Mouse (Mus musculus) liver, postnatal 0 days (tissue): Measurements from ENCODE around the gene Nr4a1.

Source experiments
- CTCF ChIP-seq: sonication (generic); IDR thresholded peaks from 2 replicates; pipeline ENCODE4 v1.5.1; 2016; ENCODE audit warnings: antibody characterized with exemption, low read depth
- EP300 ChIP-seq: IDR thresholded peaks from 2 replicates; pipeline ENCODE4 v1.6.1; 2016; ENCODE audit warnings: antibody characterized with exemption, low read depth, mild to moderate bottlenecking

DNA sequence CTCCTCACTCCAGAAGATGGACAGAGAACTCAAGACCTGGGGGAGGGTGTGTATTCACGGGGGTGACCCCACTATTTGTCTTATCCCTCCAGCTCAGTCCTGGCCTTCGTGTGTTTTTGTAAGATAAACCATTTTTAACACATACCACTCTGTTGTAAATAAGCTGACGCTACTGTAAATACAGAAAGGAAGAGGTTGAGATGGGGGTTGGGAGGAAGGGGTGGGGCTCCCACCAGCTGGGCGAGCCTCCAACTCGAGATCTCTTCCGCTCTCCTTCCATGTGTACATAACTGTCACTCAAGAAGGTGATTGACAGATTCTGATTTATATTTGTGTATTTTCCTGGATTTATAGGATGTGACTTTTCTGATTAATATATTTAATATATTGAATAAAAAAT lies 20.3 kb downstream of the Nr4a1 start:
- TF ChIP-seq CTCF, result no peak
- no peak for TF ChIP-seq EP300
